Mouse (Mus musculus) stomach, postnatal 0 days (tissue): ENCODE results near the gene Sh3pxd2a.

ENCODE experiments used
- CTCF ChIP-seq: IDR thresholded peaks from 2 replicates; pipeline ENCODE4 v1.5.1; 2016; ENCODE audit warnings: antibody characterized with exemption, low read depth, mild to moderate bottlenecking, moderate library complexity
- EP300 ChIP-seq: optimal IDR thresholded peaks from 2 replicates; pipeline ENCODE3; 2016; ENCODE audit warnings: antibody characterized with exemption

DNA sequence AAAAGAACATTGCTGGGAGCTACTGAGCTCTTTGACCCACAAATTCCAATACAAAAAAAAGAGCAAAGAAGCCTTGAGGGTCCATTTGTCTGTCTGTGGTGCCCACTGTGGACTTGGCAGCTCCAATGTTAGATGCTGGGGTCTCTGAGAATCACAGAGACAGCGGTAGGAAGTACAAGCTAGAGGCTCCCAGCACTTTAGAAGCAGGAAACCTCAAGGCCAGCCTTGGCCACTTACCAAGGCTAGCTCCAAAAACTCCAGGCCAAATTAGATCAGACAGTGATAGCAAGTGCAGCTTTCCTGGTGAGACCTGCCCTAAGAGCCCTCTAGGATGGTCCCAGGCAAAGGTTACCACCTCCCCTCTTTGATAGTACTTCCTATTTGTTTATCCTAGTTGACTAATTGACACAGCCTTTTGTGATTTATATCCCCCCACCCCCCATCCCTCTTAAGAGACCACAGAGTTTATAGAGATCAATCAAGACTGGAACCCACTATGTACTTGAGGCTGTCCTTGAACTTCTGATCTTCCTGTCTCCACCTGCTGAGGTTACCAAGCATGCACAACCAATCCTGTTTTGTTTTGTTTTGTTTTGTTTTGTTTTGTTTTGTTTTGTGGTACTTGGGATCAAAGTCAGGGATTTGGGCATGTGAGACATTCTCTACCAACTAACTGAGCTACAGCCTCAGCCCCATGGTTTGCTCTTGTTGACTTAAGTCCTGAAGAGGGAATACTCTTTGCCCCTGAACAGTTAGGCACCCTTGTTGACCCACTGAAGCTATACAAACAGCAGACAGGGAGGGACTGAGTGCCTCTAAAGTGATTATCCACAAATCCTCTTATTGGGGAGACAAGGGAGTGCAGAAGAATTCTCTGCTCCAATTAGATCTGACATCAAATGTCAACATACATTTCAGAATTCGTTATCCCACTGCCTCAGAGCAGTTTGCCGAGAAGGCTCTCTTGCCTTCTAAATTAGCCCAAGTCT, 60.5 kb downstream of the Sh3pxd2a start:
- TF ChIP-seq CTCF (no peak), EP300 (no peak)
